8 mouse cellular contexts compared by ENCODE assay signal in genomic region chr5:23435482-23436125, GRCm38 (mm10). TPM values are rescaled to one million over a fixed set of nuclear protein-coding genes. Genes with fewer than 3 reads are reported as not detected.
DNase-seq lines count a peak whose midpoint lies in the region; ATAC-seq and TF ChIP-seq lines count a peak whose summit lies in the region.

No protein-coding gene starts in this region.

- peak overlapping the region; percentile 68 for H3K4me2 ChIP-seq in heart, embryonic 12.5 days
- peak overlapping the region; percentile 78 for H3K4me2 ChIP-seq in embryonic facial prominence, embryonic 11.5 days (ENCODE audit: low read depth, low read length)
- peak overlapping the region; percentile 75 for H3K4me2 ChIP-seq in myocyte (ENCODE audit: low read depth)

- no peaks in the 10 kb centered on the region for H3K36me3 ChIP-seq in heart, embryonic 12.5 days
- H3K36me3 ChIP-seq in G1E (replicated peaks), result no peaks in the 10 kb centered on the region
- no peaks in the 10 kb centered on the region for H3K36me3 ChIP-seq in embryonic facial prominence, embryonic 11.5 days (replicated peaks; ENCODE audit: control insufficient read depth, insufficient read depth, low read depth, low read length)
- H3K36me3 ChIP-seq in limb, embryonic 10.5 days, result no peaks in the 10 kb centered on the region
- H3K36me3 ChIP-seq in myocyte (ENCODE audit: control insufficient read depth, insufficient read depth), result no peaks in the 10 kb centered on the region

- H3K9me3 ChIP-seq in heart, embryonic 12.5 days (replicated peaks), result no peaks in the 10 kb centered on the region
- H3K9me3 ChIP-seq in G1E (replicated peaks), result no peaks in the 10 kb centered on the region
- H3K9me3 ChIP-seq in embryonic facial prominence, embryonic 11.5 days (replicated peaks; ENCODE audit: control insufficient read depth, low read length), result no peaks in the 10 kb centered on the region
- no peaks in the 10 kb centered on the region for H3K9me3 ChIP-seq in limb, embryonic 10.5 days (replicated peaks)

- H3ac ChIP-seq in myocyte (ENCODE audit: control insufficient read depth, insufficient read length), result peak overlapping the region; percentile 97

- peak overlapping the region; percentile 100 for H3K27ac ChIP-seq in heart, embryonic 12.5 days (ENCODE audit: poor library complexity, severe bottlenecking)
- peak overlapping the region; percentile 93 for H3K27ac ChIP-seq in embryonic facial prominence, embryonic 11.5 days (replicated peaks; ENCODE audit: low read depth, low read length)
- peak overlapping the region; percentile 100 for H3K27ac ChIP-seq in limb, embryonic 10.5 days

- ATAC-seq in heart, embryonic 12.5 days (ENCODE audit: insufficient number of reproducible peaks, low FRiP score), result no peak
- no peak for ATAC-seq in G1E (ENCODE audit: extremely low read depth, insufficient number of reproducible peaks, low FRiP score, poor library complexity, severe bottlenecking)
- no peak for ATAC-seq in embryonic facial prominence, embryonic 11.5 days (replicated peaks; ENCODE audit: insufficient number of reproducible peaks, low FRiP score, low TSS enrichment, low read depth)

- no peaks in the 10 kb centered on the region for H3K27me3 ChIP-seq in heart, embryonic 12.5 days (replicated peaks)
- H3K27me3 ChIP-seq in G1E (ENCODE audit: insufficient read depth, low read length) (no peaks in the 10 kb centered on the region), myocyte (ENCODE audit: control insufficient read depth, insufficient read depth, insufficient read length) (no peaks in the 10 kb centered on the region)
- H3K27me3 ChIP-seq in embryonic facial prominence, embryonic 11.5 days (ENCODE audit: control insufficient read depth, insufficient read depth, low read length), result no peaks in the 10 kb centered on the region
- H3K27me3 ChIP-seq in limb, embryonic 10.5 days (ENCODE audit: low read depth, poor library complexity, severe bottlenecking), result no peaks in the 10 kb centered on the region

- no peak for TF ChIP-seq POLR2A in myocyte (IDR thresholded peaks at IDR 0.05; ENCODE audit: insufficient read length, low read depth)

- no peak for DNase-seq in heart, postnatal 36 days
- DNase-seq in G1E (ENCODE audit: low spot score), result no peak
- peak; percentile 65 for DNase-seq in embryonic facial prominence, embryonic 11.5 days (ENCODE audit: low spot score)
- DNase-seq in limb, embryonic 10.5 days (ENCODE audit: low spot score), result no peak
- DNase-seq in urinary bladder, postnatal 4 days (ENCODE audit: low spot score in 2 of 2), result no peak
- no peak for DNase-seq in yolk sac, embryonic 10.5 days (ENCODE audit: low spot score)

- peaks cover 82% of the 10 kb centered on the region for H3K79me2 ChIP-seq in myocyte (ENCODE audit: control insufficient read depth, insufficient read depth)

- H3K9ac ChIP-seq in heart, embryonic 12.5 days, result peak overlapping the region; percentile 96
- peak overlapping the region; percentile 82 for H3K9ac ChIP-seq in embryonic facial prominence, embryonic 11.5 days (replicated peaks; ENCODE audit: low read length)

- peak overlapping the region; percentile 80 for H3K4me3 ChIP-seq in heart, embryonic 12.5 days
- H3K4me3 ChIP-seq in G1E (ENCODE audit: low read depth, low read length) (peak overlapping the region; percentile 94), myocyte (peak overlapping the region; percentile 99)
- peak overlapping the region; percentile 95 for H3K4me3 ChIP-seq in embryonic facial prominence, embryonic 11.5 days (ENCODE audit: low read depth, low read length)
- H3K4me3 ChIP-seq in limb, embryonic 10.5 days, result peak overlapping the region; percentile 73

- H3K4me1 ChIP-seq in heart, embryonic 12.5 days (replicated peaks), result peaks cover 2% of the 10 kb centered on the region; the same call in 1 of the 2 replicates
- H3K4me1 ChIP-seq in G1E (ENCODE audit: insufficient read depth, low read depth, low read length), result peaks cover 14% of the 10 kb centered on the region
- H3K4me1 ChIP-seq in embryonic facial prominence, embryonic 11.5 days (ENCODE audit: control insufficient read depth, insufficient read depth, low read length), result no peaks in the 10 kb centered on the region
- H3K4me1 ChIP-seq in limb, embryonic 10.5 days, result peaks cover 19% of the 10 kb centered on the region

- intact Hi-C loops in heart, postnatal 36 days (cut with DNase I), result loop anchor here (2.0 kb wide), 1 partner anchor 15 kb away; no protein-coding TSS in a partner anchor

- WGBS in heart, embryonic 12.5 days, result 1% methylated on average over 13 of the region's 13 CpGs
- 0% methylated on average over 13 of the region's 13 CpGs for WGBS in embryonic facial prominence, embryonic 11.5 days
- WGBS in limb, embryonic 10.5 days, result under 1% methylated on average over 13 of the region's 13 CpGs

- TF ChIP-seq CTCF in G1E (IDR thresholded peaks at IDR 0.05; ENCODE audit: low read depth, low read length), result no peak

TF ChIP-seq in myocyte, 11 proteins besides CTCF, POLR2A, EP300 and RAD21:
- TF ChIP-seq USF1 (IDR thresholded peaks at IDR 0.05; ENCODE audit: low read depth), result no peak
- TF ChIP-seq MYOD1 (IDR thresholded peaks at IDR 0.05; ENCODE audit: control insufficient read depth in 1 of 3, insufficient read length in 2 of 3, low read depth in 2 of 3), result no peak

RNA-seq across cellular contexts. Expression of gene Kmt2e, which starts 1.4 kb away (rescaled TPM):
- polyA plus RNA-seq in heart, embryonic 12.5 days (2016; fragmentation: Nextera tagmentation; extraction: Ambion mirVana), result 69.2 and 73.6 TPM in 2 replicates
- total RNA-seq in heart, postnatal 36 days (2021), result 10 to 100 TPM; 50.1 to 51.5 TPM
- total RNA-seq in G1E (2014; fragmentation: Nextera tagmentation) (220 and 262 TPM in 2 replicates), G1E (2017) (35.8 and 40.7 TPM in 2 replicates)
- polyA plus RNA-seq in G1E (2012) (7.6 and 8.0 TPM in 2 replicates), myocyte (2012; fragmentation: generic; extraction: Trizol) (9.0 TPM)
- polyA plus RNA-seq in embryonic facial prominence, embryonic 11.5 days (2014; fragmentation: Nextera tagmentation; extraction: Ambion mirVana), result 92.1 and 92.6 TPM in 2 replicates
- polyA plus RNA-seq in limb, embryonic 10.5 days (2016; fragmentation: Nextera tagmentation; extraction: Ambion mirVana), result 70.0 and 95.4 TPM in 2 replicates
